ENCODE assay signal across 17 mouse cellular contexts in the genomic region with DNA sequence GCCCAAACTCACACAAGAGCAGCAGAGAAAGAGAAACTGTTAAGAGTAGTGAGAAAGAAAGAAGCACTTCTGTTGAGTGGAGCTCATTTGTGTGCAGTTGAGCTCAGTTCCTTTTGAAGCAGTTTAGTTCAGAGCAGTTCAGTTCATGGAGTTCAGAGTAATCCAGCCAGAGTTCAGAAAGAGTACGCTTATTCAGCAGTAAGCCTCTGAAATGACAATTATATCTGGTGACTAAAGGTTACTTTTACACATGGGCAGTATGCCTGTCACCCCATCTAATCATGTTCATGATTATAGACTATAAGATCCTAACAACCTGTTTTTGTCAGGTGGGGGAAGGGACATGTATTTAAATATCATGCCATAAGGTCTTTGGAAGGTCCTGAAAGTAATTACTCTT.
"Had no signal": no experiment of that assay in that cellular context is flagged by ENCODE, and none has a peak within 500 bp of the region (broad histone marks: within the 10 kb centered on the region; RNA-seq: fewer than 3 reads in every experiment).

No protein-coding gene starts in this region.

- H3K4me2 ChIP-seq: neural tube, embryonic 12.5 days; neural tube, embryonic 13.5 days; neural tube, embryonic 15.5 days; stomach, embryonic 15.5 days had no signal

- H3K27ac ChIP-seq: neural tube, embryonic 12.5 days; neural tube, embryonic 13.5 days; neural tube, embryonic 15.5 days; stomach, embryonic 15.5 days; stomach, postnatal 0 days had no signal

- H3K9me3 ChIP-seq: neural tube, embryonic 12.5 days; neural tube, embryonic 13.5 days; neural tube, embryonic 15.5 days; stomach, embryonic 15.5 days had no signal

- H3K4me3 ChIP-seq: neural tube, embryonic 12.5 days; neural tube, embryonic 13.5 days; neural tube, embryonic 15.5 days; stomach, embryonic 15.5 days had no signal

- H3K9ac ChIP-seq: neural tube, embryonic 12.5 days; neural tube, embryonic 13.5 days; neural tube, embryonic 15.5 days; stomach, embryonic 15.5 days had no signal

- DNase-seq: retina, postnatal 1 day; right cerebral cortex, adult 18-20 months; right cerebral cortex, postnatal 14 days; right cerebral cortex, postnatal 25 days; right cerebral cortex, postnatal 4 days; spleen, adult 18-20 months; thymus, adult 18-20 months; thymus, adult 2 months; thymus, postnatal 14 days; thymus, postnatal 25 days; thymus, postnatal 36 days; thymus, postnatal 4 days had no signal

- H3K27me3 ChIP-seq: neural tube, embryonic 12.5 days; neural tube, embryonic 13.5 days; neural tube, embryonic 15.5 days; stomach, embryonic 15.5 days had no signal

- H3K36me3 ChIP-seq: neural tube, embryonic 12.5 days; neural tube, embryonic 13.5 days; neural tube, embryonic 15.5 days; stomach, embryonic 15.5 days had no signal

- H3K4me1 ChIP-seq: neural tube, embryonic 12.5 days; neural tube, embryonic 13.5 days; neural tube, embryonic 15.5 days; stomach, embryonic 15.5 days had no signal
